Mouse (Mus musculus): ENCODE results near the gene Dlg2. TPM values are rescaled to one million over a fixed set of nuclear protein-coding genes. Genes with fewer than 3 reads are reported as not detected.
A peak's percentile ranks its signal among the peaks of the same experiment; 100 is the strongest.

Dlg2 gene
- polyA plus RNA-seq, 1 experiment from 2014 or later, result 3.0 TPM

DNA sequence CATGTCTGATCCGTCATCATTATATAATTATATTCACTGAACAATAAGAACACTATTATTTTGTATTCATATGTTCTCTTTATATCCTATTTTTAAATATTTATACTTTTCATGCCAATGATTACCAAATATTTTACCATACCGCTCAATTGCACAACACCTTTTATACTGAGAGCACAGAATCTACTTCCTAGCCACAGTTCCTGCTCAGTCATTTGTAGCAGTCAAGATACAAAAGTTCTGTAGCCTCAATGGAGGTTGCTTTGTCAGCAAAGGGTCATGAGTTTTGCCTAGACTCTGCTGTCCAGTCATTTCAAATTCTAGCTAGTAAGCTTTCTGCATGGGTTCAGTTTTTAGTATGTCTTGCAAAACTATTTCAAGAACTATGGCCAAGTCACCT lies 6.1 kb downstream of the Dlg2 start:
- no peak for ATAC-seq (replicated peaks; ENCODE audit: low FRiP score)
- 88% methylated on average over 2 of the region's 2 CpGs for WGBS

DNA sequence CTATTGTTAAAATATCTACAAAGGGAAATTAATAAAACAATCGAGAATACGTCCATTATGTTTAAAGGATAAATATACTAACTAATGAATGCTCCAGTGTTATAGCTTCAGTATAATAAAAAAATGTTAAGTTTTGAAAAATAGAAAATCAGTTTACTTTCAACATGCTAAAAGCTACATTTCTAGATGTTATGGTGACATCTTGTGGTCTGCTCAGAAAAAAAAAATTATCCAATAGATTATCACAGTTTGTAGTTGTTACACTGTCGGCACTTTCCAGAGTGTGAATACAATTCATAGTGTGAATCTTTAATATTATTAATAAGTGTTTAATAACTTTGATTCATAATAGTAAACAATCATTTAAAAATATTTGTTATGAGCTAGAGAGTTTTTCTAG lies 31.7 kb downstream of the Dlg2 start:
- Histone ChIP-seq H3K27ac (ENCODE audit: low read depth, low read length) (no peak overlapping the region), H3K9ac (ENCODE audit: low read length) (no peak overlapping the region), H3K4me2 (ENCODE audit: low read depth, low read length, severe bottlenecking) (no peak overlapping the region), H3K27me3 (ENCODE audit: control insufficient read depth, insufficient read depth, low read length) (no peaks in the 10 kb centered on the region), H3K4me1 (replicated peaks; ENCODE audit: control insufficient read depth, insufficient read depth, low read length) (no peaks in the 10 kb centered on the region), H3K4me3 (ENCODE audit: low read depth, low read length) (no peak overlapping the region), H3K9me3 (ENCODE audit: control insufficient read depth, low read length) (no peaks in the 10 kb centered on the region), H3K36me3 (ENCODE audit: control insufficient read depth, insufficient read depth, low read length) (no peaks in the 10 kb centered on the region)
- 80% methylated on average over 3 of the region's 3 CpGs for WGBS
- ATAC-seq (replicated peaks; ENCODE audit: low FRiP score), result no peak
- DNase-seq (ENCODE audit: low spot score), result no peak

More for the DNA sequence above, 6.1 kb downstream of the Dlg2 start:
- Histone ChIP-seq H3K9me3 (ENCODE audit: control insufficient read depth, low read length) (no peaks in the 10 kb centered on the region), H3K4me1 (replicated peaks; ENCODE audit: control insufficient read depth, insufficient read depth, low read length) (no peaks in the 10 kb centered on the region), H3K9ac (ENCODE audit: low read length) (no peak overlapping the region), H3K27ac (ENCODE audit: low read depth, low read length) (no peak overlapping the region), H3K4me2 (ENCODE audit: low read depth, low read length, severe bottlenecking) (no peak overlapping the region), H3K27me3 (ENCODE audit: control insufficient read depth, insufficient read depth, low read length) (no peaks in the 10 kb centered on the region), H3K36me3 (ENCODE audit: control insufficient read depth, insufficient read depth, low read length) (no peaks in the 10 kb centered on the region), H3K4me3 (ENCODE audit: low read depth, low read length) (no peak overlapping the region)
- DNase-seq (ENCODE audit: low spot score), result no peak

DNA sequence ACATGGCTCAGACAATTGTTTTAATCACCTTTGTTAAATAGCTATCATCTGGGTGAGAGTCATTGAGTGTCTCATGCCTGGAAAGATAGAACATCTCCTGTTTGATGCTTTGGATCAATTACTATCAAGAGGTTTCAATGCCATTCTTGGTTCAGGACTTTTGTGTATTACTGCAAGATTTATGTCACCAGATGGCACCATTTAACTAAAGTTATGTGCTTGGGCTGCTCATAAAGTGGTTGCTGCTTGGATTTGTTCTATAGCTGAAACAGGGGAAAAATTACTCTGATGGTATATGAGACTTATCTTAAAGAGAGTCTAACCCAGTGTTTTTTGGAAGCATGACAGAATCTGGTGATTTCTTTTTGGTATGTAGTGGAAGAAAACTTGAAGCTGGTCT lies 35.8 kb downstream of the Dlg2 start:
- no peaks in the 10 kb centered on the region for H3K9me3 ChIP-seq (ENCODE audit: control insufficient read depth, low read length)
- DNase-seq (ENCODE audit: low spot score) (no peak), ATAC-seq (replicated peaks; ENCODE audit: low FRiP score) (no peak)
- no peaks in the 10 kb centered on the region for H3K36me3 ChIP-seq (ENCODE audit: control insufficient read depth, insufficient read depth, low read length)
- no peaks in the 10 kb centered on the region for H3K27me3 ChIP-seq (ENCODE audit: control insufficient read depth, insufficient read depth, low read length)
- H3K4me2 ChIP-seq (ENCODE audit: low read depth, low read length, severe bottlenecking), result no peak overlapping the region
- no peak overlapping the region for H3K4me3 ChIP-seq (ENCODE audit: low read depth, low read length)
- H3K4me1 ChIP-seq (replicated peaks; ENCODE audit: control insufficient read depth, insufficient read depth, low read length), result no peaks in the 10 kb centered on the region
- no peak overlapping the region for H3K27ac ChIP-seq (ENCODE audit: low read depth, low read length)
- no peak overlapping the region for H3K9ac ChIP-seq (ENCODE audit: low read length)

DNA sequence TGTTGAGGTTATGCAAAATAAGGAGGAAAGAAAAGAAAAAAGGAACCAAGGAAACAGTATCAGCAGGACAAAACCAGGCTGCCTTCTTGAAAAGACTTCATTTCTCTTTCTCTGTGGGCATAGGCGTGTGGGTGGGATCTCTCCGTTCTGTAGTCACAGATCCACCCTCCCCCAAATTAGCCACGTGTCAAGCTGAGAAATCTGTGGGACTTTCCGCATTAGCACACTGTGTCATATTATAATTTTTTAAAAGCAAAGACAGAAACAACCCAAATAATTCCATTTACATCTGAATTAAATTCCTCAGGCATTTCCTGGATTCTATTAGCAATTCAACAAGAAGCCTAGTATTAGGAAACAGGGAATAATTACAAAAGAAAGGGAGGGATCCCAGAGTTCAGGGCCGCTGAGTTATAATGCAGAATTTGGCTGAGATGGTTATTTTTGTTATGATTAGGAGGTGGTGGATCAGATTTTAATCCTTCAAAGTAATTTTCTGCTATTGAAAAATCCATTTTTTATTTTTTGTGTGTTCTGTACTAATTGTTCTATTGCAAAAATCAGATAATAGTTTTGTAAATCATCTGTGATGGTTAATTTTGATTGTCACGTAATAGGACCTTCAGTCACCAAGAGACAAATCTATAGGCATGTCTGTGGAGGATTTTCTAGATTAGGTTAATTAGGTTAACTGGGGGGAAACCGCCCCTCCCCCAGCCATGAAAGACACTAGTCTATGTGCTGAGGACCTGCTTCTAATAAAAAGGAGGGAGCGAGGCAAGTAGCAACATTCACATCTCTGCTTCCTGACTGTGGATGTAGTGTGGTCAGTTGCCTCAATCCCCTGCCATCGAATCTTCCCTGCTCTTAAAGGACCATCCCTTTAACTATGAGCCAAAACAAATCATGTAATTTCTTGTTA lies 63.3 kb downstream of the Dlg2 start:
- no peaks in the 10 kb centered on the region; the same call in 1 of the 2 replicates for H3K4me1 ChIP-seq (replicated peaks; ENCODE audit: control insufficient read depth, insufficient read depth, low read length)
- ATAC-seq (replicated peaks; ENCODE audit: low FRiP score) (peak; percentile 71), DNase-seq (ENCODE audit: low spot score) (no peak)
- WGBS, result 34% methylated on average over 9 of the region's 9 CpGs
- H3K36me3 ChIP-seq (ENCODE audit: control insufficient read depth, insufficient read depth, low read length), result no peaks in the 10 kb centered on the region
- no peak overlapping the region for H3K9ac ChIP-seq (ENCODE audit: low read length)
- no peak overlapping the region for H3K4me3 ChIP-seq (ENCODE audit: low read depth, low read length)
- H3K9me3 ChIP-seq (ENCODE audit: control insufficient read depth, low read length), result no peaks in the 10 kb centered on the region
- H3K27me3 ChIP-seq (ENCODE audit: control insufficient read depth, insufficient read depth, low read length), result no peaks in the 10 kb centered on the region
- no peak overlapping the region for H3K27ac ChIP-seq (ENCODE audit: low read depth, low read length)
- no peak overlapping the region for H3K4me2 ChIP-seq (ENCODE audit: low read depth, low read length, severe bottlenecking)

DNA sequence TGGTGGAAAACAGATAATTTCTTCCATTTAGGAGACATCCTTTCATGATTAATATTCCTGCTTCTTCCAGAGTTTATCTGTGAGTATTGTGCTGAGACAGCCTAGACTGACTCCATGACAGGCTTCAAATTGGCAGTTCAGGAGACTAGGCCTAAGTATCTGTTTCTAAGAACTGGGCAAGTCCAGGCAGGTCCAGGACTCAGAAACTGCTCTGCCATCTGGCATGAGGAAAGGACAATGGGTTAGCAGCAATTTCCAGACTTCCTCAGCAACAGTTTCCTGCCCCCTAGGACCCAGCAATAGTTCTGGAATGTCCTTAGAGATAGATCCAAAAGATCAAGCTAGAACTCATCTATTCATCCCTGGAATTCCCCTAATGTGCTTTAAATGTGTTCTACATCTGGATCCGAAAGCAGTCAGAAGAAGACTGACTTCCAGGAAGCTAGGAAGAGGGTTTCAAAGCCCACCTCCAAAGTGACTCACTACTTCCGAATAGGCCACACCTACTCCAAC lies 64.4 kb downstream of the Dlg2 start:
- H3K4me1 ChIP-seq (replicated peaks; ENCODE audit: control insufficient read depth, insufficient read depth, low read length), result no peaks in the 10 kb centered on the region; the same call in 1 of the 2 replicates
- no peak for DNase-seq (ENCODE audit: low spot score)
- no peak overlapping the region for H3K27ac ChIP-seq (ENCODE audit: low read depth, low read length)
- H3K9me3 ChIP-seq (ENCODE audit: control insufficient read depth, low read length), result no peaks in the 10 kb centered on the region
- no peak overlapping the region for H3K4me3 ChIP-seq (ENCODE audit: low read depth, low read length)
- no peaks in the 10 kb centered on the region for H3K27me3 ChIP-seq (ENCODE audit: control insufficient read depth, insufficient read depth, low read length)
- no peak overlapping the region for H3K9ac ChIP-seq (ENCODE audit: low read length)
- H3K4me2 ChIP-seq (ENCODE audit: low read depth, low read length, severe bottlenecking), result no peak overlapping the region
- no peaks in the 10 kb centered on the region for H3K36me3 ChIP-seq (ENCODE audit: control insufficient read depth, insufficient read depth, low read length)
- ATAC-seq (replicated peaks; ENCODE audit: low FRiP score), result no peak
- WGBS, result 85% methylated on average over 2 of the region's 2 CpGs

DNA sequence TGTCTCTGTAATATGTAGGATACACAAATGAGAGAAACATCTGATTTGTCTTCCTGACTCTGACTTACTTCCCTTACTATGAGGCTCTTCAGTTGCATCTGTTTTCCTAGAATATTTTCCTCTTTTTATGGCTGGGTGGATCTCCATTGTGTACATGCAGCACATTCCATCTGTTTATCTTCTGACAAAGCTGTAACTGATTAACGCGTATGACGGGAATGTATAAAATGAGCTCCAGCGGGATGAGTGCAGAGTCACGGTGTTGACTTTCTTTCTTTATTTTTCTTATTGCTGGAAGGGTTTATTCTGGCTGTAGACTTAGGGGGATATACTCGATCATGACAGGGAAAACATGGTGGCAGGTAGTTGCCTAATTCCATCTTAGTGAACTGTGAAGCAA lies 76.9 kb downstream of the Dlg2 start:
- Histone ChIP-seq H3K27me3 (ENCODE audit: control insufficient read depth, insufficient read depth, low read length) (no peaks in the 10 kb centered on the region), H3K9ac (ENCODE audit: low read length) (no peak overlapping the region), H3K27ac (ENCODE audit: low read depth, low read length) (no peak overlapping the region), H3K36me3 (ENCODE audit: control insufficient read depth, insufficient read depth, low read length) (no peaks in the 10 kb centered on the region), H3K4me3 (ENCODE audit: low read depth, low read length) (no peak overlapping the region), H3K4me2 (ENCODE audit: low read depth, low read length, severe bottlenecking) (no peak overlapping the region), H3K9me3 (ENCODE audit: control insufficient read depth, low read length) (no peaks in the 10 kb centered on the region), H3K4me1 (replicated peaks; ENCODE audit: control insufficient read depth, insufficient read depth, low read length) (no peaks in the 10 kb centered on the region)
- DNase-seq (ENCODE audit: low spot score) (no peak), ATAC-seq (replicated peaks; ENCODE audit: low FRiP score) (no peak)
- WGBS, result 91% methylated on average over 6 of the region's 6 CpGs

DNA sequence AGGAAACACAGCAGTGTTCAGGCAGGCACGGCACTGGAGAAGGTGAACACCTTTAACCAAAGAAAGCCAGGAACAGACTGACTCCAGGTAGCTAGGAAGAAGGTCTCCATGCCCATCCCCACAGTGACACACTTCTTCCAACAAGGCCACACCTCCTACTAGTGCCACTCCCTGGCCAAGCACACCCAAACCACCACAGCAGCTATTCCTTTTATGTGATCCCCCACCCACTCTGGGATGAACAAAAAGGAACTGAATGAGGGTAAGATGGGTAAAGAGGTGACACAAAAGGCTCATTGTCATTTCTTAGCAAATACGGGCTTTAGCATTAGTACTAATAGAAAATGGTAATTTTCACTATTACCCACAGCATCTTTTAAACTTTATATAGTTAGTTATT lies 77.9 kb downstream of the Dlg2 start:
- Histone ChIP-seq H3K27me3 (ENCODE audit: control insufficient read depth, insufficient read depth, low read length) (no peaks in the 10 kb centered on the region), H3K9me3 (ENCODE audit: control insufficient read depth, low read length) (no peaks in the 10 kb centered on the region), H3K27ac (ENCODE audit: low read depth, low read length) (no peak overlapping the region)

DNA sequence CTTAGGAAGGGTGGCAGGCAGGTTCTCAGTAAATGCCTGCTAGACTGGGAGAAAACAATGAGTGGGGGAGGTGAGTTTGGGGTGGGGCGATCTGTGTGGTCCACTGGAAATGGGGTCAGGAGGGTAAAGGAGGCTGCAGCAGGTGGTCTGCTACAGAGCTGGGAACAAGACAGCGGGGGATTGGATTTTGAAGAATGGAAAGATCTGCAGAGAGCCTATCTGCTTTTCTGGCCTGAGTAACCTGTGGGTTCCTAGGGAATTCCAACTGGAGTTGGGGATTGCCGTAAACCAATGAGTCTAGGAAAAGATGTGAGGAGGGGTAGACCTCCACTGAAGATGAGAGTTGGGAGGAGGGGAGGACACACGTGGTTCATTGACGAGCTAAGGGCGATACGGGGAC lies 92.7 kb downstream of the Dlg2 start:
- no peak overlapping the region for H3K9ac ChIP-seq (ENCODE audit: low read length)
- no peaks in the 10 kb centered on the region for H3K9me3 ChIP-seq (ENCODE audit: control insufficient read depth, low read length)
- H3K4me2 ChIP-seq (ENCODE audit: low read depth, low read length, severe bottlenecking), result no peak overlapping the region
- H3K4me3 ChIP-seq (ENCODE audit: low read depth, low read length), result no peak overlapping the region
- no peaks in the 10 kb centered on the region for H3K36me3 ChIP-seq (ENCODE audit: control insufficient read depth, insufficient read depth, low read length)
- DNase-seq (ENCODE audit: low spot score), result no peak
- no peak overlapping the region for H3K27ac ChIP-seq (ENCODE audit: low read depth, low read length)
- no peaks in the 10 kb centered on the region for H3K4me1 ChIP-seq (replicated peaks; ENCODE audit: control insufficient read depth, insufficient read depth, low read length)
- no peaks in the 10 kb centered on the region for H3K27me3 ChIP-seq (ENCODE audit: control insufficient read depth, insufficient read depth, low read length)
- ATAC-seq (replicated peaks; ENCODE audit: low FRiP score), result peak; percentile 7; the same call in 1 of the 2 replicates
- 10% methylated on average over 7 of the region's 7 CpGs for WGBS

More for the DNA sequence above, 77.9 kb downstream of the Dlg2 start:
- ATAC-seq (replicated peaks; ENCODE audit: low FRiP score) (no peak), DNase-seq (ENCODE audit: low spot score) (no peak)
- 82% methylated on average over 2 of the region's 2 CpGs for WGBS
- Histone ChIP-seq H3K36me3 (ENCODE audit: control insufficient read depth, insufficient read depth, low read length) (no peaks in the 10 kb centered on the region), H3K4me3 (ENCODE audit: low read depth, low read length) (no peak overlapping the region), H3K9ac (ENCODE audit: low read length) (no peak overlapping the region), H3K4me2 (ENCODE audit: low read depth, low read length, severe bottlenecking) (no peak overlapping the region), H3K4me1 (replicated peaks; ENCODE audit: control insufficient read depth, insufficient read depth, low read length) (no peaks in the 10 kb centered on the region)

DNA sequence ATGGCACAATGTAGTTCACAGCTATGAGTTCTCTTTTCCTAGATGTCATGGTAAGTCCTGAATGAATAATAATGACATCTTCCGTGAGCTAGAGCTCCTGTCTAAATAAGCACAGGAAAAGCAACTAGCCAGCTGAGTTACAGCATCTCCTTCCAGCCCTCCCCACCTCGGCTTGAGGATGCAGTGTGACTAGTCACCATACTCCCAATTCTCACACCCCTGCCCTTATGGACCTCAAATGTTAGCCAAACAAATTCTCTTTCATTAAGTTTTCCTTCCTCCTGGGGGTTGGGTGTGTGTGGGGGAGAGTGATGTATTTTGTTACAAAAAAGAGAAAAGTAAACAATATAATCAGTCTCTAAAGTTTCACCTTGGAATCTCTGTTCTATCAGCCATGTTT lies 111.3 kb downstream of the Dlg2 start:
- Histone ChIP-seq H3K9ac (ENCODE audit: low read length) (no peak overlapping the region), H3K27me3 (ENCODE audit: control insufficient read depth, insufficient read depth, low read length) (no peaks in the 10 kb centered on the region), H3K4me2 (ENCODE audit: low read depth, low read length, severe bottlenecking) (no peak overlapping the region), H3K4me3 (ENCODE audit: low read depth, low read length) (no peak overlapping the region), H3K27ac (ENCODE audit: low read depth, low read length) (no peak overlapping the region), H3K4me1 (replicated peaks; ENCODE audit: control insufficient read depth, insufficient read depth, low read length) (no peaks in the 10 kb centered on the region), H3K36me3 (ENCODE audit: control insufficient read depth, insufficient read depth, low read length) (no peaks in the 10 kb centered on the region), H3K9me3 (ENCODE audit: control insufficient read depth, low read length) (no peaks in the 10 kb centered on the region)
- ATAC-seq (replicated peaks; ENCODE audit: low FRiP score), result no peak
- no peak for DNase-seq (ENCODE audit: low spot score)
- 69% methylated on average over 2 of the region's 2 CpGs for WGBS

Data from forebrain, embryonic 11.5 days (tissue).